Mouse (Mus musculus): ENCODE measurements around the gene Optn. TPM values are rescaled to one million over a fixed set of nuclear protein-coding genes. Genes with fewer than 3 reads are reported as not detected.
"Not testable (repeated sequence)": the region's sequence is repeated elsewhere in the genome, so short reads cannot be mapped to it uniquely, and the experiment has no call there.

Gene Optn
- 1.8 and 2.2 TPM in 2 replicates for polyA plus RNA-seq (2012)

DNA sequence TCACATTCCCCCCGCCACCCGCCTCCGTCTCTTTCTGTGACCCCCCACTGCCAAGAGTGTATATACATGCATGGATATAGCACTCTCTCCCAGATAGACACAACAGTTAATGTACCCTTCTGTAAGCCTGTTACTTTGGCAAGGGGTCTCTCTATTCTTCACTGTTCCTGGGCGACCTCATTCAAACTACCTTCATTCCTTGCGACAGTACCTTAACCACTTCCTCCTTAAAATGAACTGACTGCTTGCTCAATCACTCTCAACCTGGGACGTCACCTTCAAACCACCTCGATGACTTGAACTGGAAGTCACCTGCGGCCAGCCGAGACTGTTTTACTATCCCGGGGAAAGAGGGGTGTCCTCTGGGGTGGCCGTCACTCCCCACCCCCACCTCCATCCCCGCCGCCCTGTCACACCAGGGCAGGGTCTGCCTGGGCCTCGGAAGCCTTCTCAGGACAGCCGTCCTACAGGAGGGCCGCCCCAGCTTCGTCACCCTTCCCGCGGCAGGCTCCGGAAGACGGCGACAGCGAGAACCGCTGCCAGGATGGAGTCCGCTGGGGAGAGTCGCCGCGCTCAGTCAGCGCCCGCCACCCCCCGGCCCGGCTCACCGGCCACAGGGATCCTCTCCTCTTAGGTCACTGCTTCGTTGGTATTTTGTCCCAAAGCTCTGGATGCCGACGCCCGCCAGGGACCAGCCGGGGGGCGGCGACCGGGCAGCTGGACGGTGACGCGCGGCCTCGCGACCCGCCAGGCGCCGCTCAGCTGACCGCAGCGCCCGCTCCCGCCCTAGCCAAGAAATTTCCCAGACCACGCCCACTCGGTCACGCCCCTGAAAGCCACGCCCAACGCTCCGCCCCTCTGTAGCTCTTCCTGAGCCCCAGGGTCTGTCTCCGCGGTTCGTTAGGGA, at the start of gene Optn:
TSS of gene Optn (minus strand) at position 753 of the 907 bp plus-strand sequence.
- H3K9me3 ChIP-seq (ENCODE audit: control insufficient read depth, low read length), result no peaks in the 10 kb centered on the region
- TF ChIP-seq GATA1 (IDR thresholded peaks at IDR 0.05; ENCODE audit: low read length), result no peak
- TF ChIP-seq TAL1 (IDR thresholded peaks at IDR 0.05; ENCODE audit: low read length), result no peak
- H3K4me3 ChIP-seq (replicated peaks), result peak within 1 kb of the TSS; percentile 72
- no peaks in the 10 kb centered on the region for H3K27me3 ChIP-seq (ENCODE audit: control insufficient read depth)
- peaks cover 25% of the 10 kb centered on the region for H3K36me3 ChIP-seq (ENCODE audit: control insufficient read depth)
- peaks cover 58% of the 10 kb centered on the region for H3K4me1 ChIP-seq (ENCODE audit: control insufficient read depth)

DNA sequence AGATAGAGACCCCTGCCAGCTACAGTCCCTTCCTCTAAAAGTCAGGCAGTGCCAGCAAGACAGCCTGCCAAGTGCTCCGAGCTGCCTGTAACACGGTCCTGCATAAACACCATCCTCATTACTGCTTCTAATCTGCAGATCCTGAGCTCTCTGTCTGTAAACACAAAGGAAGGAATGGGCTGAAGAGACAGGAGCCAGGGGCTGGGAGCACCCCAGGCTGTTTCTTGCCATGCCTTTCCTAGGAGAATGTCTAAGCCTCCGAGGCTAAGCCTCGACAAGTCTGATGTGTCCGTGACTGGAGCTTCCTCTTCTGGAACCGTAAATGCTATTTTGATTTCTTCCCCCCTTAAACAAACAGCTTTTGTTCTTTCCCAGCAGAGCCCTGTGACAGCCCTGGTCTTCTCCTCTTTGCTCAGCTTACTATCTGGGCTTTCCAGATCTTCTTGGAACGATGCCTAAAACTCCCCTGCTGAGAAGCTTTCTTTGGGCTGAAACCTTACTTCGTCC, 49.0 kb upstream of the Optn start:
- Histone ChIP-seq H3K4me3 (replicated peaks) (no peak overlapping the region), H3K27me3 (ENCODE audit: control insufficient read depth) (peaks cover 5% of the 10 kb centered on the region; the same call in 1 of the 2 replicates), H3K4me1 (ENCODE audit: control insufficient read depth) (no peaks in the 10 kb centered on the region), H3K9me3 (ENCODE audit: control insufficient read depth, low read length) (no peaks in the 10 kb centered on the region), H3K36me3 (ENCODE audit: control insufficient read depth) (no peaks in the 10 kb centered on the region)
- TF ChIP-seq GATA1 (IDR thresholded peaks at IDR 0.05; ENCODE audit: low read length), result no peak
- TF ChIP-seq TAL1 (IDR thresholded peaks at IDR 0.05; ENCODE audit: low read length), result no peak

DNA sequence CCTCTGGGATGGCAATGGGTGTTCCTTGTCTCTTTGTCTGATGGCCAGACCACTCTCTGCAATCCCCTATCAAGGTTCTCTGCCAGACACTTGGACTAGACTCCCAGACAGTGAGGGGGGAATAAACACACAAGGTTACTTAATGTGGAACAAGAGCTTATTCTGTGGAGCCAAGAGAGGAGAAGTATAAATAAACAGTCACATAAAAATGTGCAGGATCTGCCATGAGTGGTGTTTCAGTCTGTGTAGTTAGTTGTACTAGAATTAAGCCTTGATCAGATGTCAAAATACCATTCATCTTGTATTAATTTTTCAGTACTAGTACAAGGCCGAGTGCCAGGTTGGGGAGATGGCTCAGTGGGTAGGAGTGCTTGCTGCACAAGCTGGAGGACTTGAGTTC, 39.0 kb upstream of the Optn start:
- TF ChIP-seq TAL1 (IDR thresholded peaks at IDR 0.05; ENCODE audit: low read length), result no peak
- TF ChIP-seq GATA1 (IDR thresholded peaks at IDR 0.05; ENCODE audit: low read length), result no peak
- H3K36me3 ChIP-seq (ENCODE audit: control insufficient read depth), result no peaks in the 10 kb centered on the region
- H3K4me1 ChIP-seq (ENCODE audit: control insufficient read depth), result no peaks in the 10 kb centered on the region
- no peak overlapping the region for H3K4me3 ChIP-seq (replicated peaks)
- peaks cover 6% of the 10 kb centered on the region for H3K27me3 ChIP-seq (ENCODE audit: control insufficient read depth)
- no peaks in the 10 kb centered on the region for H3K9me3 ChIP-seq (ENCODE audit: control insufficient read depth, low read length)

DNA sequence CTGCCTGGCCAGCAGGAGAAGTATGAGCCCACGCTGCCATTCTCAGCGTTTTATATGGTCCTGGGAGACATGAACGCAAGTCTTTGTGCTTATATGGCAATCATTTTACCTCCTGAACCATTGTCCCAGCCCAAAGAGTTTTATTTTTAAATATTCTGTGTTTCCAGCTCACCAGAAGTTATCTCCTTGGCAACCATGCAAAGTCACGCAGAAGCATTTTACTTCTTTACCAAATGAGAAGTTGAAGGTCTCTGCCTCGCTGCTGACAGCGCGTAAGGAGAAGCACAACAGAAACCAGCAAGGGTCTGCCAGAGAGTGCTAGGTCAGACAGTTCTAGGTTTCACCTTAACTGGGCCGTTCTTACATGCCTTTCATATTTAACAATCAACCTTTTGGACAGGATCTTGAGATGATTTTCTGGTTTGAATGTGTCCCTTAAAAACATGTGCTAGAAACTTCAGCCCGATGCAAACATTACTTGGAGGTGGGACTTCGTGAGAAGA, 37.9 kb upstream of the Optn start:
- no peak for TF ChIP-seq TAL1 (IDR thresholded peaks at IDR 0.05; ENCODE audit: low read length)
- no peak for TF ChIP-seq GATA1 (IDR thresholded peaks at IDR 0.05; ENCODE audit: low read length)
- no peaks in the 10 kb centered on the region for H3K9me3 ChIP-seq (ENCODE audit: control insufficient read depth, low read length)
- H3K4me3 ChIP-seq (replicated peaks), result no peak overlapping the region
- H3K4me1 ChIP-seq (ENCODE audit: control insufficient read depth), result no peaks in the 10 kb centered on the region
- no peaks in the 10 kb centered on the region for H3K36me3 ChIP-seq (ENCODE audit: control insufficient read depth)
- H3K27me3 ChIP-seq (ENCODE audit: control insufficient read depth), result peaks cover 15% of the 10 kb centered on the region

DNA sequence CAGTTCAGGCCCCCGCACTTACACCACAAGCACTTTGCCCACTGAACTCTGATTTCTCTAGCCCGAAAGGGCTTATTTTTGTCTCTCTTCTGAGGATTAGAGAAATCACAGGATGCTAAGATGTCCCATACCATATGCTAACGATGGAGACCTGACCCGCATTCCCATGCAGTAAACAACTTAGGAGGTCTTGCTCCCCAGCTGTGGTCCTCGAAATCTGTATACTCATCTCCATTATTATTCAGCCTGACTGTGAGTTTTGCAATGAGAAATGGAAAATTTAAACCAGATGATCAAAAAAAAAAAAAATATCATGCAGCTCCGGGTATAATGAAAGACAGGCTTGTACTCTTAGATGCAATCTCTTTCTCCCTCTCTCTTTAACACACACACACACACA, 35.3 kb upstream of the Optn start:
- Histone ChIP-seq H3K36me3 (ENCODE audit: control insufficient read depth) (no peaks in the 10 kb centered on the region), H3K9me3 (ENCODE audit: control insufficient read depth, low read length) (no peaks in the 10 kb centered on the region), H3K27me3 (ENCODE audit: control insufficient read depth) (peaks cover 16% of the 10 kb centered on the region), H3K4me1 (ENCODE audit: control insufficient read depth) (no peaks in the 10 kb centered on the region), H3K4me3 (replicated peaks) (no peak overlapping the region)
- TF ChIP-seq GATA1 (IDR thresholded peaks at IDR 0.05; ENCODE audit: low read length), result no peak
- no peak for TF ChIP-seq TAL1 (IDR thresholded peaks at IDR 0.05; ENCODE audit: low read length)

DNA sequence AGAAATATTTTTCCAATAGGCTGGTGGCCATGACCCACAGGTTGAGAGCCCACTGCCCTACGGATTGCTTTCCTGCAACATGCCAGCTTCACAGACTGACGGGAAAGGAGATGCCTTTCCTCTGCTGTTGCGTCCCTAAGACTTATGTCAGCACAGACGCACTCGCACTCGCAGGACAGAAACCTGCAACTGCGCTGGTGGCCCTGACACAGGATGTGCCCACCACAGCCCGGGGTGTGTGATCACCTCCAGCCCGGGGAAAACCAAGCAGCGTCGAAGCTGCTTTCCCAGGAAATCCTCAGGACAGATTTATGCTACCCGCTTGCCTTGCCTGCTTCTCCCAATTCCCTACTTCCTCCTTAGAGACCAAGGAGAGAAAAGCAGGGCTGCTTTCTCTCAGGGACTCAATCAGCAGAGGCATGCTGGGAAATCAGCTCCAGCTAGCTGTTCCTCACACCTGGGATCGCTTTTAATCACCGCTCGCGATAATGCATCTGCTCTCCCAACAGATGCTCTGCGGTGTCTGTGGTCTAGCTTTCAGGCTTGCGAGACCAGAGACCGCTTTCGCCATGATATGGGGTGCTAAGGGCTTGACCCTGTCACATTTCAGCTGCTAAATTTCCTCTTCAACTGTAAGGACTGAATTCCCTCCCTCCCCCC, 34.1 kb upstream of the Optn start:
- Histone ChIP-seq H3K9me3 (ENCODE audit: control insufficient read depth, low read length) (peaks cover 4% of the 10 kb centered on the region; the same call in 1 of the 2 replicates), H3K4me1 (ENCODE audit: control insufficient read depth) (no peaks in the 10 kb centered on the region), H3K36me3 (ENCODE audit: control insufficient read depth) (no peaks in the 10 kb centered on the region), H3K4me3 (replicated peaks) (no peak overlapping the region), H3K27me3 (ENCODE audit: control insufficient read depth) (peaks cover 16% of the 10 kb centered on the region)
- TF ChIP-seq TAL1 (IDR thresholded peaks at IDR 0.05; ENCODE audit: low read length), result no peak

DNA sequence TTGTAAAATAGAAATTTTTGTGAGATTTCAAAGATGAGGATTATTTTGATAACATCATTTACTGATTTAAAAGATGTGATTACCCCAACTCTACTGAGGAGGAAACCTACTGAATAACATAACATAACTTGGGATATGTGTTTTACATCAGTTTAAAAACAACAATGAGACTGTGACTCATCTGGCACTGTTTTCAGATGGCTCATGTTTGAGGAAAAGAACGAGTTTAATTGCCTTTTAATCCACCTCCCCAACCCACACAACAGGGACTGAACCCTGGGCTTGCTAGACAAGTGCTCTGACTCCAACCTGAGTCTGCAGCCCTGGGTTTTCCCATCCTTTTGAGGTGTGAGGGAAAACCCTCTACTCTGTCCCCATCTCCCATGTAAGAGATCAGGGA, 31.5 kb upstream of the Optn start:
- Histone ChIP-seq H3K36me3 (ENCODE audit: control insufficient read depth) (no peaks in the 10 kb centered on the region), H3K27me3 (ENCODE audit: control insufficient read depth) (peaks cover 16% of the 10 kb centered on the region), H3K4me1 (ENCODE audit: control insufficient read depth) (no peaks in the 10 kb centered on the region), H3K9me3 (ENCODE audit: control insufficient read depth, low read length) (peaks cover 4% of the 10 kb centered on the region; the same call in 1 of the 2 replicates), H3K4me3 (replicated peaks) (no peak overlapping the region)
- TF ChIP-seq TAL1 (IDR thresholded peaks at IDR 0.05; ENCODE audit: low read length) (no peak), GATA1 (IDR thresholded peaks at IDR 0.05; ENCODE audit: low read length) (no peak)

GRCm38 (mm10) chr2:5094876-5095275, 31.0 kb upstream of the Optn start:
- no peak overlapping the region for H3K4me3 ChIP-seq (replicated peaks)
- no peaks in the 10 kb centered on the region for H3K4me1 ChIP-seq (ENCODE audit: control insufficient read depth)
- H3K27me3 ChIP-seq (ENCODE audit: control insufficient read depth), result peaks cover 16% of the 10 kb centered on the region
- peaks cover 4% of the 10 kb centered on the region; the same call in 1 of the 2 replicates for H3K9me3 ChIP-seq (ENCODE audit: control insufficient read depth, low read length)
- no peak for TF ChIP-seq GATA1 (IDR thresholded peaks at IDR 0.05; ENCODE audit: low read length)
- no peak for TF ChIP-seq TAL1 (IDR thresholded peaks at IDR 0.05; ENCODE audit: low read length)
- H3K36me3 ChIP-seq (ENCODE audit: control insufficient read depth), result no peaks in the 10 kb centered on the region

- H3K4me1 ChIP-seq (ENCODE audit: control insufficient read depth); H3K27me3 ChIP-seq (ENCODE audit: control insufficient read depth); H3K4me3 ChIP-seq (replicated peaks); H3K9me3 ChIP-seq (ENCODE audit: control insufficient read depth, low read length); H3K36me3 ChIP-seq (ENCODE audit: control insufficient read depth): not testable (repeated sequence)
Observed at GRCm38 (mm10) chr2:5090385-5090784, 26.5 kb upstream of the Optn start.

Measured in erythroblast, embryonic 14.5 days (primary cell).